26 mouse cellular contexts compared by ENCODE assay signal in genomic region chr2:32533163-32533562, GRCm38 (mm10). TPM values are rescaled to one million over a fixed set of nuclear protein-coding genes. Genes with fewer than 3 reads are reported as not detected.
DNase-seq lines count a peak whose midpoint lies in the region; ATAC-seq and TF ChIP-seq lines count a peak whose summit lies in the region.
"Had no signal": no experiment of that assay in that cellular context is flagged by ENCODE, and none has a peak within 500 bp of the region (broad histone marks: within the 10 kb centered on the region; RNA-seq: fewer than 3 reads in every experiment).

No protein-coding gene starts in this region.

- no peak overlapping the region for H3K4me2 ChIP-seq in heart, embryonic 12.5 days
- H3K4me2 ChIP-seq in lung, embryonic 14.5 days, result no peak overlapping the region
- H3K4me2 ChIP-seq: heart, embryonic 15.5 days; liver, embryonic 11.5 days had no signal

- no peaks in the 10 kb centered on the region for H3K27me3 ChIP-seq in heart, embryonic 10.5 days (ENCODE audit: insufficient read depth, poor library complexity, severe bottlenecking)
- no peaks in the 10 kb centered on the region for H3K27me3 ChIP-seq in heart, embryonic 12.5 days (replicated peaks)
- no peaks in the 10 kb centered on the region for H3K27me3 ChIP-seq in lung, embryonic 14.5 days (ENCODE audit: insufficient read depth, low read length)
- H3K27me3 ChIP-seq in embryonic facial prominence, embryonic 10.5 days (replicated peaks; ENCODE audit: low read depth, poor library complexity, severe bottlenecking), result no peaks in the 10 kb centered on the region
- H3K27me3 ChIP-seq: embryonic facial prominence, embryonic 15.5 days; heart, embryonic 15.5 days had no signal

- H3K9me3 ChIP-seq in heart, embryonic 10.5 days, result no peaks in the 10 kb centered on the region
- no peaks in the 10 kb centered on the region for H3K9me3 ChIP-seq in heart, embryonic 12.5 days (replicated peaks)
- no peaks in the 10 kb centered on the region for H3K9me3 ChIP-seq in lung, embryonic 14.5 days (ENCODE audit: low read depth, low read length)
- H3K9me3 ChIP-seq in embryonic facial prominence, embryonic 10.5 days, result no peaks in the 10 kb centered on the region
- H3K9me3 ChIP-seq: embryonic facial prominence, embryonic 15.5 days; heart, embryonic 15.5 days had no signal

- H3K36me3 ChIP-seq in heart, embryonic 10.5 days, result no peaks in the 10 kb centered on the region
- H3K36me3 ChIP-seq in heart, embryonic 12.5 days, result no peaks in the 10 kb centered on the region
- H3K36me3 ChIP-seq in lung, embryonic 14.5 days (ENCODE audit: insufficient read depth), result no peaks in the 10 kb centered on the region
- no peaks in the 10 kb centered on the region for H3K36me3 ChIP-seq in embryonic facial prominence, embryonic 10.5 days (replicated peaks)
- H3K36me3 ChIP-seq: embryonic facial prominence, embryonic 15.5 days; heart, embryonic 15.5 days had no signal

- no peak for ATAC-seq in heart, embryonic 12.5 days (ENCODE audit: insufficient number of reproducible peaks, low FRiP score)
- ATAC-seq in lung, embryonic 14.5 days (ENCODE audit: insufficient read depth), result no peak
- ATAC-seq: forebrain, embryonic 16.5 days; hindbrain, postnatal 0 days; intestine, postnatal 0 days; liver, postnatal 0 days had no signal

- WGBS in heart, embryonic 10.5 days, result 84% methylated on average over 2 of the region's 2 CpGs
- 78% methylated on average over 2 of the region's 2 CpGs for WGBS in heart, embryonic 12.5 days
- WGBS in lung, embryonic 14.5 days, result 91% methylated on average over 2 of the region's 2 CpGs
- 77% methylated on average over 2 of the region's 2 CpGs for WGBS in embryonic facial prominence, embryonic 10.5 days

- H3K27ac ChIP-seq in heart, embryonic 10.5 days, result peak overlapping the region; percentile 17; the same call in 1 of the 2 replicates
- no peak overlapping the region for H3K27ac ChIP-seq in heart, embryonic 12.5 days (ENCODE audit: poor library complexity, severe bottlenecking)
- H3K27ac ChIP-seq in lung, embryonic 14.5 days (ENCODE audit: low read depth), result peak overlapping the region; percentile 99; the same call in 1 of the 2 replicates
- H3K27ac ChIP-seq in embryonic facial prominence, embryonic 10.5 days (replicated peaks), result peak overlapping the region; percentile 96
- H3K27ac ChIP-seq: heart, embryonic 15.5 days; hindbrain, postnatal 0 days; layer of hippocampus, adult 2 months had no signal

- no peak overlapping the region for H3K9ac ChIP-seq in heart, embryonic 12.5 days
- H3K9ac ChIP-seq in lung, embryonic 14.5 days, result no peak overlapping the region
- H3K9ac ChIP-seq: embryonic facial prominence, embryonic 15.5 days; heart, embryonic 15.5 days; liver, postnatal 0 days had no signal

- no peak for DNase-seq in heart, embryonic 10.5 days (ENCODE audit: low spot score)
- DNase-seq in lung, embryonic 14.5 days, result no peak
- no peak for DNase-seq in lung, adult 18-20 months
- DNase-seq in adipocyte (ENCODE audit: low spot score), result peak; percentile 60
- DNase-seq in embryonic facial prominence, embryonic 10.5 days (ENCODE audit: low spot score), result no peak
- DNase-seq in thymus, postnatal 0 days (ENCODE audit: low spot score), result no peak
- DNase-seq: adrenal gland, postnatal 25 days; cerebellum, adult 11 months; cerebellum, postnatal 36 days; embryo, embryonic 11 days; gastrocnemius, postnatal 14 days; heart, adult 18-20 months; heart, postnatal 36 days; kidney, postnatal 25 days; liver, postnatal 0 days; lung, postnatal 14 days; spleen, adult 18-20 months had no signal

- TF ChIP-seq CTCF in lung, embryonic 14.5 days (IDR thresholded peaks at IDR 0.05; ENCODE audit: low read depth), result no peak

- H3K4me3 ChIP-seq in heart, embryonic 10.5 days, result 0 out of 2 replicates have a peak overlapping the region, but pooled peaks have one; percentile 8
- H3K4me3 ChIP-seq in heart, embryonic 12.5 days, result no peak overlapping the region
- H3K4me3 ChIP-seq in lung, embryonic 14.5 days (ENCODE audit: low read depth, low read length), result no peak overlapping the region
- H3K4me3 ChIP-seq in embryonic facial prominence, embryonic 10.5 days, result no peak overlapping the region
- H3K4me3 ChIP-seq: embryonic facial prominence, embryonic 15.5 days; heart, embryonic 15.5 days; layer of hippocampus, adult 2 months had no signal

- H3K4me1 ChIP-seq in heart, embryonic 10.5 days, result peaks cover 47% of the 10 kb centered on the region
- H3K4me1 ChIP-seq in heart, embryonic 12.5 days (replicated peaks), result peaks cover 32% of the 10 kb centered on the region
- H3K4me1 ChIP-seq in lung, embryonic 14.5 days (ENCODE audit: insufficient read depth), result peaks cover 14% of the 10 kb centered on the region
- H3K4me1 ChIP-seq in embryonic facial prominence, embryonic 10.5 days, result peaks cover 50% of the 10 kb centered on the region

RNA-seq across cellular contexts. Expression of gene Fam102a, which starts 2.0 kb away (rescaled TPM):
- 5.9 and 8.3 TPM in 2 replicates for polyA plus RNA-seq in heart, embryonic 10.5 days (2016; fragmentation: Nextera tagmentation; extraction: Ambion mirVana)
- 7.9 and 9.0 TPM in 2 replicates for polyA plus RNA-seq in heart, embryonic 12.5 days (2016; fragmentation: Nextera tagmentation; extraction: Ambion mirVana)
- polyA plus RNA-seq in lung, embryonic 14.5 days (2014; fragmentation: Nextera tagmentation; extraction: Ambion mirVana), result 18.4 and 19.9 TPM in 2 replicates
- 11.8 and 12.3 TPM in 2 replicates for polyA plus RNA-seq in embryonic facial prominence, embryonic 10.5 days (2016; fragmentation: Nextera tagmentation; extraction: Ambion mirVana)
- polyA plus RNA-seq in thymus, postnatal 0 days (2015; fragmentation: Nextera tagmentation; extraction: Ambion mirVana), result 8.4 and 8.9 TPM in 2 replicates

RNA-seq across cellular contexts. Expression of gene Dpm2, which starts 37.5 kb away (rescaled TPM):
- polyA plus RNA-seq in heart, embryonic 10.5 days (2016; fragmentation: Nextera tagmentation; extraction: Ambion mirVana), result 87.4 and 92.5 TPM in 2 replicates
- polyA plus RNA-seq in heart, embryonic 12.5 days (2016; fragmentation: Nextera tagmentation; extraction: Ambion mirVana), result 68.0 and 71.5 TPM in 2 replicates
- polyA plus RNA-seq in lung, embryonic 14.5 days (2014; fragmentation: Nextera tagmentation; extraction: Ambion mirVana), result 94.9 and 98.5 TPM in 2 replicates
- 109 and 111 TPM in 2 replicates for polyA plus RNA-seq in embryonic facial prominence, embryonic 10.5 days (2016; fragmentation: Nextera tagmentation; extraction: Ambion mirVana)
- 126 and 129 TPM in 2 replicates for polyA plus RNA-seq in thymus, postnatal 0 days (2015; fragmentation: Nextera tagmentation; extraction: Ambion mirVana)

RNA-seq across cellular contexts. Expression of gene Pip5kl1, which starts 41.4 kb away (rescaled TPM):
- polyA plus RNA-seq in heart, embryonic 10.5 days (2016; fragmentation: Nextera tagmentation; extraction: Ambion mirVana), result 0.43 and 1.1 TPM in 2 replicates
- polyA plus RNA-seq in heart, embryonic 12.5 days (2016; fragmentation: Nextera tagmentation; extraction: Ambion mirVana), result 0.23 and 0.33 TPM in 2 replicates
- polyA plus RNA-seq in lung, embryonic 14.5 days (2014; fragmentation: Nextera tagmentation; extraction: Ambion mirVana), result 0.50 and 0.70 TPM in 2 replicates
- polyA plus RNA-seq in embryonic facial prominence, embryonic 10.5 days (2016; fragmentation: Nextera tagmentation; extraction: Ambion mirVana), result 2.0 and 2.1 TPM in 2 replicates
- polyA plus RNA-seq in thymus, postnatal 0 days (2015; fragmentation: Nextera tagmentation; extraction: Ambion mirVana), result 0.28 and 0.31 TPM in 2 replicates
- polyA plus RNA-seq: heart, embryonic 15.5 days; intestine, postnatal 0 days; liver, postnatal 0 days had no signal

RNA-seq across cellular contexts. Expression of gene 9430097D07Rik, which starts 42.3 kb away (rescaled TPM):
- polyA plus RNA-seq in heart, embryonic 10.5 days (2016; fragmentation: Nextera tagmentation; extraction: Ambion mirVana), result 0.09 and 0.15 TPM in 2 replicates
- polyA plus RNA-seq in heart, embryonic 12.5 days (2016; fragmentation: Nextera tagmentation; extraction: Ambion mirVana), result 0.18 and 0.24 TPM in 2 replicates
- 0.20 TPM in 1 of 2 replicates, not detected in the other for polyA plus RNA-seq in lung, embryonic 14.5 days (2014; fragmentation: Nextera tagmentation; extraction: Ambion mirVana)
- polyA plus RNA-seq in embryonic facial prominence, embryonic 10.5 days (2016; fragmentation: Nextera tagmentation; extraction: Ambion mirVana), result 0.11 TPM in 2 replicates
- polyA plus RNA-seq in thymus, postnatal 0 days (2015; fragmentation: Nextera tagmentation; extraction: Ambion mirVana), result 0.08 TPM in 1 of 2 replicates, not detected in the other
- polyA plus RNA-seq: liver, embryonic 11.5 days; liver, postnatal 0 days; urinary bladder, adult 2 months had no signal

RNA-seq across cellular contexts. Expression of gene St6galnac4, which starts 53.7 kb away (rescaled TPM):
- 39.8 and 49.0 TPM in 2 replicates for polyA plus RNA-seq in heart, embryonic 10.5 days (2016; fragmentation: Nextera tagmentation; extraction: Ambion mirVana)
- polyA plus RNA-seq in heart, embryonic 12.5 days (2016; fragmentation: Nextera tagmentation; extraction: Ambion mirVana), result 45.6 and 47.2 TPM in 2 replicates
- polyA plus RNA-seq in lung, embryonic 14.5 days (2014; fragmentation: Nextera tagmentation; extraction: Ambion mirVana), result 22.0 and 23.8 TPM in 2 replicates
- 25.1 and 26.4 TPM in 2 replicates for polyA plus RNA-seq in embryonic facial prominence, embryonic 10.5 days (2016; fragmentation: Nextera tagmentation; extraction: Ambion mirVana)
- 24.3 and 25.3 TPM in 2 replicates for polyA plus RNA-seq in thymus, postnatal 0 days (2015; fragmentation: Nextera tagmentation; extraction: Ambion mirVana)
